Mouse (Mus musculus) kidney, postnatal 0 days (tissue): ENCODE measurements around the gene Ldhd. TPM values are rescaled to one million over a fixed set of nuclear protein-coding genes. Genes with fewer than 3 reads are reported as not detected.

Experiments used
- ATAC-seq: fragments of 200-750 bp; cut with Nextera tagmentation; replicated peaks from 2 replicates; pipeline ENCODE4 v1.8.0; 2017; ENCODE audit warnings: low read depth, moderate number of reproducible peaks, moderate TSS enrichment, moderate library complexity; ENCODE audit not compliant: low FRiP score
- DNase-seq: peaks from one replicate; pipeline ENCODE4 v3.0.0-alpha.2; 2016; ENCODE audit warnings: low spot score
- H3K27ac ChIP-seq: fragments of 300-500 bp; sonication (generic); 2 replicates; pipeline ENCODE4 v1.5.1; 2014; ENCODE audit warnings: mild to moderate bottlenecking
- H3K27me3 ChIP-seq: fragments of 300-500 bp; sonication (generic); 2 replicates; pipeline ENCODE4 v1.6.1; 2014; ENCODE audit warnings: low read length, mixed read lengths; ENCODE audit not compliant: insufficient read depth
- H3K36me3 ChIP-seq: fragments of 300-500 bp; sonication (generic); 2 replicates; pipeline ENCODE4 v1.6.1; 2014; ENCODE audit warnings: low read length, mixed read lengths; ENCODE audit not compliant: insufficient read depth
- H3K4me1 ChIP-seq: fragments of 300-500 bp; sonication (generic); replicated peaks from 2 replicates; pipeline ENCODE4 v1.6.1; 2014; ENCODE audit warnings: antibody characterized with exemption, low read length, mixed read lengths; ENCODE audit not compliant: insufficient read depth
- H3K4me2 ChIP-seq: fragments of 300-500 bp; sonication (generic); 2 replicates; pipeline ENCODE4 v1.6.1; 2014; ENCODE audit warnings: mild to moderate bottlenecking, low read length, moderate library complexity, mixed read lengths
- H3K4me3 ChIP-seq: fragments of 300-500 bp; sonication (generic); replicated peaks from 2 replicates; pipeline ENCODE4 v1.5.1; 2014; ENCODE audit warnings: low read depth, low read length
- H3K9ac ChIP-seq: fragments of 300-500 bp; sonication (generic); 2 replicates; pipeline ENCODE4 v1.6.1; 2014; ENCODE audit warnings: low read depth, low read length
- H3K9me3 ChIP-seq: fragments of 300-500 bp; sonication (generic); replicated peaks from 2 replicates; pipeline ENCODE4 v1.6.1; 2016; ENCODE audit warnings: low read length, inconsistent platforms, mixed read lengths
- CTCF ChIP-seq: IDR thresholded peaks from 2 replicates; pipeline ENCODE4 v1.5.1; 2016; ENCODE audit warnings: antibody characterized with exemption, low read depth, mild to moderate bottlenecking, moderate library complexity
- WGBS: fragments of 180-500 bp; shearing (Covaris S2); extraction: QIAGEN DNeasy Blood & Tissue Kit; methylation state at CpG from one replicate; pipeline ENCODE4 v1.1.7; 2014; 5-methylcytosine and 5-hydroxymethylcytosine counted together
- polyA plus RNA-seq: library from polyadenylated mRNA; unstranded; fragments of >200 nt; fragmentation: Nextera tagmentation; extraction: Ambion mirVana; gene quantifications from 2 replicates; pipeline ENCODE4 v1.2.1, GENCODE M21; 2015

Gene Ldhd
- polyA plus RNA-seq = 3.9 and 4.5 TPM in 2 replicates

DNA sequence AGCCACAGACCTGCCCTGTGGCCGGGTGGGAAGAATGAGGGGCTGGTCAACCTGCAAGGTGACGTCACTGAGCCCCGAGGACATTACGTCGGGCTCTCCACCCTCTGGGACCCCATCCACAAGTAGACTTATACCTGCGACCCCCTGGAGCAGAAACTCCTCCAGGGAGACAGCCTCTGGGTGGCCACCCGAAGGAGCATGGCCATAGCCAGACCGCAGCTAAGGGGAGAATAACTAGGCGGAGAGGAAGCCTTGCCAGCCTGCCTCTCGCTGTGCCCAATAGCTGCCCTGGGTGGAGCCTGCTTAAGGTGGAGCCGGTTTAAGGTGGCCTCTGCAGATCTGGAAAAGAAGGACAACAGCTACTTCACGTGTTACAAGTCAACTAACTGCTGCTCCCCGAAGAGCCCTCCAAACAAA lies at the start of gene Ldhd:
TSS of gene Ldhd (minus strand) at position 270 of the 417 bp plus-strand sequence.
- 0 out of 2 replicates have a peak, but pooled peaks cover 3% of the 10 kb centered on the region for H3K4me1 ChIP-seq
- H3K27me3 ChIP-seq = no peaks in the 10 kb centered on the region
- peak within 1 kb of the TSS; percentile 63 for H3K4me2 ChIP-seq
- DNase-seq = peak; percentile 67
- WGBS = 25% methylated on average over 13 of the region's 13 CpGs
- peak; percentile 83 for ATAC-seq
- H3K9me3 ChIP-seq = no peaks in the 10 kb centered on the region
- no peak for TF ChIP-seq CTCF
- peak within 1 kb of the TSS; percentile 45 for H3K4me3 ChIP-seq
- H3K36me3 ChIP-seq = no peaks in the 10 kb centered on the region
- peak within 1 kb of the TSS; percentile 57 for H3K9ac ChIP-seq
- no peak within 1 kb of the TSS for H3K27ac ChIP-seq

DNA sequence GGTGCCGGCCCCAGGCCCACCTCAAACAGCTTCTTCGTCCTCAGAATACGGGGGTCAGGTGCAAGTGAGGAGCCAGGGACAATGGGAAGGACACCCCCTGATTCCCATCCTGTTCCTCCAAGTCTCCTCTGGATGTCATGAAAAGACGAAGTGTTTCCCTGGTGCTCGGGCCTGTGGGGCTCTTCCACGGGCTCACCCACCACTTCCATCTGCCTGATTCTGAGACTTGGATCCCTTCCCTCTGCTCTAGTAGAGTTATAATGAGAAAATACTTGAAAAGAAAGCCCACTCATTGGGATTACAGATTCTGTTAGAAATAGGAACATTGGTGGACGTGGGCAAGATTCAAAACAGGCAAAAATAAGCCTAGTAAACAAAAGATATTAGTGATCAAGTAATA lies 48.7 kb upstream of the Ldhd start:
- DNase-seq (no peak), ATAC-seq (no peak)
- 86% methylated on average over 7 of the region's 7 CpGs for WGBS
- Histone ChIP-seq H3K4me2 (no peak overlapping the region), H3K27me3 (no peaks in the 10 kb centered on the region), H3K27ac (no peak overlapping the region), H3K9ac (no peak overlapping the region), H3K36me3 (no peaks in the 10 kb centered on the region), H3K9me3 (no peaks in the 10 kb centered on the region), H3K4me3 (no peak overlapping the region), H3K4me1 (no peaks in the 10 kb centered on the region)
- TF ChIP-seq CTCF = no peak

DNA sequence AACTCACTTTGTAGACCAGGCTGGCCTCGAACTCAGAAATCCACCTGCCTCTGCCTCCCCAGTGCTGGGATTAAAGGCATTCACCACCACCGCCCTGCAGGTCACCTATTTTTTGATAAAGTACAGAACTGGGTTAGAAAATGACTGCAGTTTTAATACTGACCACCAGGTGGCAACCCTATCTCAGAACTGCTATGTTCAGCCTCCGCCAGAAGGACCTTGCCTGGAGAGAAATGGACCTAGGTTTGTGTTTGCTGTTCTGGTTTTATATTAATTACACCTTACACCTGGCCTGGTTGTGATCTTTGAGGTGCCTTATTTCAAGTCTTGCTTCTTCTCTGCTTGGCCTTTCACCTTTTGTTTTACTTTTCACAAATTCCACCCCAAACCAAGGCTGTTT lies 47.9 kb upstream of the Ldhd start:
- peak; percentile 92 for TF ChIP-seq CTCF
- no peaks in the 10 kb centered on the region for H3K9me3 ChIP-seq
- no peak overlapping the region for H3K4me3 ChIP-seq
- no peaks in the 10 kb centered on the region for H3K27me3 ChIP-seq
- no peaks in the 10 kb centered on the region for H3K4me1 ChIP-seq
- no peak overlapping the region for H3K9ac ChIP-seq
- ATAC-seq (no peak), DNase-seq (peak; percentile 85)
- H3K27ac ChIP-seq = no peak overlapping the region
- H3K4me2 ChIP-seq = no peak overlapping the region
- no peaks in the 10 kb centered on the region for H3K36me3 ChIP-seq
- WGBS = 31% methylated on average over 3 of the region's 3 CpGs

DNA sequence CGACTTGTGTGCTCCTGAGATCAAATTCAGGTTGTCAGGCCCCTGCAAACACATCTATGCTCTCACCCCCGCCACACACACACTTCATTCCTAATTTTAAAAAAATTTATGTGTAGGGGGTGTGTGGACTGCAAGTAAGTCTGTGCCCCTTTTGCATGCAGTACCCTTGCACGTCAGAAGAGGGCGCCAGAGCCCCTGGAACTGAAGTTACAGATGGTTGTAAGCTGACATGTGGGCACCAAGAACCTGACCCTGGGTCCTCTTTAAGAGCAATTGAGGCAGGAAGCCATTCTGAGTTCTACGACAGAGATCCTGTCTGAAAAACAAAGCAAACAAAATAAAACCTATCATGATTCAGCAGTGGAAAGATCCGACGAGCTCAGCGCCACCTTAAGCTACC lies 46.1 kb upstream of the Ldhd start:
- Histone ChIP-seq H3K4me3 (no peak overlapping the region), H3K9me3 (no peaks in the 10 kb centered on the region), H3K27ac (no peak overlapping the region), H3K36me3 (peaks cover 4% of the 10 kb centered on the region; the same call in 1 of the 2 replicates), H3K9ac (no peak overlapping the region), H3K4me1 (no peaks in the 10 kb centered on the region), H3K27me3 (no peaks in the 10 kb centered on the region), H3K4me2 (no peak overlapping the region)
- 79% methylated on average over 8 of the region's 8 CpGs for WGBS
- no peak for DNase-seq
- peak; percentile 53 for TF ChIP-seq CTCF
- no peak for ATAC-seq

DNA sequence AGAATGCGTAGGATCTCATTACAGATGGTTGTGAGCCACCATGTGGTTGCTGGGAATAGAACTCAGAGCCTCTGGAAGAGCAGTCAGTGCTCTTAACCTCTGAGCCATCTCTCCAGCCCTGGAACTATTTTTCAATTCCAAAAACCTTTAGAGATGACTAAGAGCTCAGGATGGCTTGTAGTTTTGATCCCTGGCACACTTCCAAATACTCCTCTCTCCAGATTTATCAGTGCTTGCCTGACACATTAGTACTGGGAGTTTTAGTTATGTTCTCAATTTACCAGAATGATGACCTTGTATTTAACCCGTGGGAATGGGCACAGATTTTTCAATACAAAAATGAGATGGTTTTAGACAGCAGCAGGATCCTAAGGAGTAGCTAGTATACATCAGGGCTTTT lies 36.6 kb upstream of the Ldhd start:
- Histone ChIP-seq H3K9ac (no peak overlapping the region), H3K36me3 (peaks cover 14% of the 10 kb centered on the region), H3K27me3 (no peaks in the 10 kb centered on the region), H3K4me3 (no peak overlapping the region), H3K27ac (no peak overlapping the region), H3K4me1 (no peaks in the 10 kb centered on the region), H3K4me2 (no peak overlapping the region), H3K9me3 (no peaks in the 10 kb centered on the region)
- ATAC-seq (no peak), DNase-seq (no peak)
- TF ChIP-seq CTCF = no peak
- WGBS = 80% methylated on average over 2 of the region's 2 CpGs

DNA sequence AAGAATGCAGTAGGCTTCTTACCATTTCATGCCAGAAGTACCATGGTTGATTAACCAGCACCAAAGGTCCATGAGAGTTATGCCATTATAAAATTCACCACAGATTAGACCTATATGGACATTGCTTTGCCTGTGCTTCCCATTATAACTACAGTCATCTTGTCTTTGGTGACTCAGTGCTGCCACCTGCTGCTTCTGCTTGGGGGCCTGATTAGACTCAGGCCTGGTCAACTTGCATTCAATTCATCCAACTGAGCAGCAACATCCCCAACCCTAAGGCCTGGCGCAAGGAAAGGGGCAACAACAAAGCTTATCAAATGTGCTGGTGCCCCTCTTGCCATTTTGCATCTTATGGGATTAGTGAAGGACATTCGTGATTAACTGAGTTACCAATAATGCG lies 32.3 kb upstream of the Ldhd start:
- Histone ChIP-seq H3K4me2 (no peak overlapping the region), H3K9ac (no peak overlapping the region), H3K27me3 (no peaks in the 10 kb centered on the region), H3K36me3 (0 out of 2 replicates have a peak, but pooled peaks cover 4% of the 10 kb centered on the region), H3K9me3 (no peaks in the 10 kb centered on the region), H3K27ac (no peak overlapping the region), H3K4me1 (peaks cover 7% of the 10 kb centered on the region; the same call in 1 of the 2 replicates), H3K4me3 (no peak overlapping the region)
- DNase-seq = peak; percentile 85
- TF ChIP-seq CTCF = peak; percentile 93
- ATAC-seq = no peak; the same call in 1 of the 2 replicates
- 89% methylated on average over 3 of the region's 3 CpGs for WGBS
